Mouse (Mus musculus): ENCODE measurements around the gene Cdkl1. TPM values are rescaled to one million over a fixed set of nuclear protein-coding genes. Genes with fewer than 3 reads are reported as not detected.
A peak's percentile ranks its signal among the peaks of the same experiment; 100 is the strongest.

The Cdkl1 gene
- total RNA-seq, 2 experiments from 2014 or later = 1.7 to 2.2 TPM

DNA sequence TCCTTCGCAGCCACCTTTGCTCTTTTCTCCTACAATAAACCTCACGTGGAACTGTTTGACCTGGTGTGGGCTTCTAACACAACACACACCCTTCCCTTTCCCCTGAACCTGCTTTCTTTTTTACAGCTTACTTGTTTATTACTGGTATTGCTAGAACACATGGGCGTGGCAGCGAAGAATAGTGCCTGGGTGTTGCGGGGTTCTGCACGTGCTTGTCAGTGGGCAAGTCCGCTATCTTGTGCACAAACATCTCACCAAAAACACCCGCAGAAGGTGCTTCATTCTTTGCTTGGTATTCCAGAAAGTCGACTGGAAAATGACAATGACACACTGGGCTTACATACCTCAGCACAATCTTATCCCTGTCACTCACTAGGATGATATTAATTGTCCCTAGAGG lies 5.6 kb downstream of the Cdkl1 start:
- DNase-seq (ENCODE audit: low spot score in 2 of 2) = no peak

DNA sequence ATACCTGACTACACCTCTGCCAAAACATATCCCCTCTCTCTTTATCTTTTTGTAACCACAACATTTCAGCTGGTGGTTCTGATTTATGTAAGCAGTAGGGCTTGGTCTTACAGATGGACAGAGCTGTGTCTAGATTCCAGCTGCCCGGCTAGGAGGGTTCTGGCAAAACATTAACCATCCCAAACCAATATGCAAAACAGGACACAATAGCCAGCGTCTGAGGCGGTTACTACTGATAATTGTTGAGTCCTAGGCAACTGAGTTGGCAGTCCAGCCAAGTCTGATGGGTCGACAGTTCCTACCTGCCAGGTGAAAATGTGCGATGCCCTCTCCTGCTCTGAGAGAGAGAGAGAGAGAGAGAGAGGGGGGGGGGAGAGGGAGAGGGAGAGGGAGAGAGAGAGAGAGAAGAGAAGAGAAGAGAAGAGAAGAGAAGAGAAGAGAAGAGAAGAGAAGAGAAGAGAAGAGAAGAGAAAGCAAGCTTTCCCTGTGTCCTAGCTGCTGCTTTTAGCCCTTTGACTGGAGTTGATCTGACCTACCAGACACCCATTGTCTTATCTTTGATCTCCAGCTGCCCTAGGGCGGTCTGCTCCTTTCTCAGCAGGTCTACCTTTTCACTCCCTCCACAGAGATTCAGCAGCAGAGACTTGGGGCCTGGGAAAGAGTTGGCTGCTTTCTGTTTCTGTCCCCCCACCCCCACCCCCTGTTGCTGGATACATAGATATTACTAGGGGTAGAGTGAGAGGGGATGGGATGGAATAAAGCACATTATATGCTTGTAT lies 7.6 kb downstream of the Cdkl1 start:
- DNase-seq (ENCODE audit: low spot score in 2 of 2) = no peak

DNA sequence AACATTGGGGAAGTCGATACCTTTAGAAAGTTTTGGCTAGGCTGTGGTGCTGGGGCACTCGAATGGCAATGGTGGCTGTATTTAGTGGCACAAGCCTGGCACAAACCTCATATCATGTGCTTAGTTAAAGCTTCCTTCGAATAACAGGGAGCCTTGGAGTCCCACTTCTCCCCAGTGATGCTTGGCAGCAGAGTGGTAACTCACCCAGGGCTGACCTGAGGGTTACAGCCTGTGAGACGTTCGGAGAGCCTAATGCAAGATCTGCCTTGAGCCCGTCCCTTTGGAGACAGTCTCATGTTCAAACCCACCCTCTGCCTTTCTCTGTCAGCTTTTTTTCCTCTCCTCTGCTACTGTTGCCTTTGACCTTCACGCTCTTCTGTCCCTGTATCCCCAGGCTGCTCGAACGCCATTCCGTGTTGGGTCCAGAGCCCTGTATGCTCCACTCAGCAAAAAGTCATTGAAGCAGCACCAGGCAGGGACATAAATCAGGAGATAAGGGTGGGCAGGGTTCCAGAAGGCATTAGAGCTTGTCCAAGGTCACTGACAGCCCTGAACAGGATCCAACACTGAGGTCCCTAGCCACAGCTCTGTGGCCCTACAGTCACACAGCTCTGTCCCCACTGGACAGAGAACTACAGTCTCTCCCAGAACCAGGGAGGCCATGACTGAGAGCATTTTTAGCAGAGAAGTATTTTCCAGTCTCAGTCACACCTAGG lies 9.0 kb downstream of the Cdkl1 start:
- DNase-seq (ENCODE audit: low spot score in 2 of 2) = peak; percentile 49 to 69

DNA sequence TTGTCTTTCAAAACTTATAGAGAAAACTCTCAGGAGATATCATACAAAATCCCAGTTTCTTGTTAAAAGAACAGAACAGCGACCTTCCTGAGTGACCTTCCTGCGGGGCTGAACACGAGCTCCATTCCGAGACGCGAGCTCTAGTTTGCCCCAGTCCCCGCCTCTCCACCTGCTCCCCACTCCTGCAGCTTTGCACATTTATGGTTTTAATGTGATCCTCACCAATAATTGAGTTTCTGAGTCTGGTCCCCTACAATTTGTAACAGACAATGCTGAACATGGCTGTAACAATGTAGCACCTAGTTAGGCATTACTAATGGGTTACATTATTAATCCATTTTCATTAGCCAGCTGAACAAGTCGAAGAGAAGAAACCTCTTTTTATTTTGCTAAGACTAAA lies 9.6 kb downstream of the Cdkl1 start:
- no peak for DNase-seq (ENCODE audit: low spot score in 2 of 2)

DNA sequence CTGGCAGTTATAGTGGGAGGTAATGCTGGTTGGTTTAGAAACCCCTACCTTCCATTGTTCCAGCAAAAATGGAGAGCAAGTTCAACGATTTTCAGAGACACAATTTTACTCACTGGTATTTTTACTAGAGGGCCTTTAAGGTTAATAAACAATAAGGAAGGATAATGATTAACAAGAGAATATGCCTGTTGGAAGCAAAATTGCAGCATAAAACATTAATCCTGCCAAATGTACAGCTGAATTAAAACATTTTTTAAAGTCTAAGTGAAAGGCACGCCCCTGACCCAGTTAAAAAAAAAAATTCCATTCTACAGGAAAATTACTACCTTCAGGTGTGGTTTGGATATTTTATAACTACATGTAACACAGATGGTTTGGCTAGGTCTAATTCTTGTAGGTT lies 13.1 kb downstream of the Cdkl1 start:
- DNase-seq (ENCODE audit: low spot score in 2 of 2) = no peak

DNA sequence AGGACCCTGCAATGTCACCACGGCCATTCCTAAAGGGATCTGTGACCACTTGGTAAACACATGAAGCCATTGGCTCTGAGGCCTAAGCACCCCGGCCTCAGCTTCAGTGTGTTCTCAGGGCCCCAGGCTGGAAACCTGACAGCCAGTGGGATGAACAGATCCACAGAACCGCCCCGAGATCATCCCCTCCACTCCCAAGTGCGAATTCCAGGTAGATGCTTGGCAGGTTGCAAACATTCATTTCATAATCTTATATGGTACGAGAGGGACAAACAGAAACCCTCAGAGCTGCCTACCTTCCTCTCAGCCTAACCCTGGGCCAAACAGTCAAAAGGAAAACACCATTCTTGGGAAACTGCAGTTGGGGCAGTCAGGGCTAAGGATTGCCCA lies 13.7 kb downstream of the Cdkl1 start:
- DNase-seq (ENCODE audit: low spot score in 2 of 2) = no peak

DNA sequence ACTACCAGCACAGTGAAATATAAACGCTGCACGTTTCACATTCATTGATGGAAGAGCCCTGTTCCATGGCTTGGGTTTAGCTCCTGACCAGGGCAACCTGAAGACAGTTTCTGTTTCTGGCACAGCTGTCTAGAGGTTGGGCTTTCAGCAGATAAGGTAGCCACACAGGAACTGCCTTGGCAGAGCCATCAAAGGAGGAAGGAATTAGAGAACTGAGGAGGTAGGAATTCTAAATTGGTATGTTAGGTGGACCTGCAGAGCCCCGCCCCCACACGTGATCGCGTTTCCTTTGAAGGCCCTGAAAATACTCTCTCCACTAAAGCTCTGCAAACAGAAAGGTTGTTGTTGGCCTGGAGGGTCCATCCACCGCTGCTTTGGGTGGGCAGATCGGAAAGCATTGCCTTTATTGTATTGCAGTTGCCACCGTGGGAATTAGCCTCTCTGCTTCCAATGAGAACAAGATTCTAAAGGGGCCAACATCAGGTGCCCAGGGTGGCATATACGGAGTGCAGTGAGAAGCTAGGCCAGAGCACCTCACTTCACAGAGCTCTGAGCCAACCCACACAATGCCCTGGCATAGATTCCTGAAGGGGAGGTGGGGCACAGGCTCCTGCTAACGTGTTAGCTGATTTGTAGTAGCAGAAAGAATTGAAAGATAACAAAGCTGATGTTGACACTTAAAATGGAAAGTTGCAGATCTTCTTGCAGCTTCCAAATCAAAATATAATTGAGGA lies 14.3 kb downstream of the Cdkl1 start:
- no peak for DNase-seq (ENCODE audit: low spot score in 2 of 2)

DNA sequence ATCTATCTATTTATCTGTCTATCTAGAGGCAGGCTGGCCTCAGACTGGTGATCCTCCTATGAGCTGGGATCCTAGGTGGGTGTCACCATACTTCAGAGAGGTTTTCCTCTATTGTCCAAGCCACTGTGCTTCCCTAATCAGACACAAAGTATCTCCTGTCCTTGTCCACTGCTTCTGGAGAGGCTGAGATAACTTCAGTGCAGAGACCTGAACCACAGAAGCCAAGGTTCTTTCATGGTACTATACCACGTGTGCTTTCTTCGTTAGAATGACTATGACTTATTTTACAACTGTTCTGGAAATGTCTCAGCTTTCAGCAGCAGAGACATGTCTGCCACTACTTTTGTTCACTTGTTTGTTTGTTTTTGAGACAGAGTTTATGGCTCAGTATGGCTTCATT lies 22.2 kb downstream of the Cdkl1 start:
- DNase-seq (ENCODE audit: low spot score in 2 of 2) = no peak

DNA sequence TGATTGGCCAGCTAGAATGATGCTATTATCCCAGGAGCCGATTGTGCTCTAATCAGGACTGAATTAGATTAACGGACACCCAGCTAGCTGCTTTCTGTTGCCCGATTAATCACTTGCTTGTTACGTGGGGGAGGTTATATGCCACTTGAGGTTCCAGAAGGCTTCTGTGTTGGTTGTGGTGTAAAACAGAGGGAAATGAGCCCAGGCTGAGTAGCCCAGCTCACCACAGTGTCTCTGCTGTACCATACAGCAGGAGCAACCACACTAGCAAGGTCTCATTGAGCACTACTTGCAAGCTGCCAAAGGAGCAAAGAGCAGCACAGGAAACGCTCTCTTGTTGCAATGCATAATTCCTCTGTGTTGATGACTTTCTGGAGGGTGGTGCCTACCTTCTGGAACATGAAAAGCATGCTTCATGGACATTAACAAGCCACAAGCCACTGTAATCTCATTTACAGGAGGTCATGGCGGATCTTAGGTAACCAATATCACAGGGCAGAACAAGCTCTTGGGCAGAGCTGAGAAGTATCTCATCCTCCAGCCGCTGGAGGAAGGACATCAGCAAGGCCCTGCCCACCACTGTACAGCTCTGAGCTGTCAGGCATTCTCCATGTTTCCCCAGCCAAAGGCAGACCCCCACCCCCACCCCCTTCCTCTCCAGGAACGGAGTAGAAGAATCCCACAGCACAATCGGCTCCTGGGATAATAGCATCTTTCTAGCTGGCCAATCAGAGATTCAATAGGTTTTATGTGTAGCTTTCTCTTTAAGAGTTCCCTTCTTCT lies 23.4 kb downstream of the Cdkl1 start:
- no peak for DNase-seq (ENCODE audit: low spot score in 2 of 2)

DNA sequence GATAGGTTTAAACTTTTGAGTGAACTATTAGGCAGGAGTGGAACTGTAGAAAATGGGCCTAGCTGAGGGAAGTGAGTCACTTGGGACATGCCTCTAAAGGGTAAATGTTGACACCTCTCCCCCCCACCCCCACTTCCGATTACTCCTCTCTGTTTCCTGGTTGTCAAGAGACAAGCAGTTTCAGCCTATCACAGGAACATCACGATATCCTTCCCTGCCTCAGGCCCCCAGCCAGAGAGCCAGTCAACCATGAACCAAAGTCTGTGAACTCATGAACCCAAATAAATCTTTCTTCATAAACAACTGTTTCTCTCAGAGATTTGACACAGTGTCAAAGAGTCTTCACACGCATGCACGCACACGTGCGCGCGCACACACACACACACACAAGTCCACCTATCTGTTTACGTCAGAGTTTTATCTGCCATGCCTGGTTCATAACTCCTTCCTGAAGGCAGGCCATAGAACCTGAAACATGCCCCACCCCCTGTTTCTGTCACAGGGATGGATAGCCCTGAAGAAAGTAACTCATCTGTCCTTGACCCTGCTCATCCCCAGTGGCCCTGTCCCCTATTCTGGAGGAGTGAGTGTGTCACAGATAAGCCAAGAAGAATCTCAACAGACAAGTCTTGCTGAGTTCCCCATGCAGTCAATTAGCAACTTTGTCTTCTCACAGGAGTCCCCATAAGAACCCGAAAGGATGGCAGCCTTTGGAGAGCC lies 24.7 kb downstream of the Cdkl1 start:
- DNase-seq (ENCODE audit: low spot score in 2 of 2) = no peak

DNA sequence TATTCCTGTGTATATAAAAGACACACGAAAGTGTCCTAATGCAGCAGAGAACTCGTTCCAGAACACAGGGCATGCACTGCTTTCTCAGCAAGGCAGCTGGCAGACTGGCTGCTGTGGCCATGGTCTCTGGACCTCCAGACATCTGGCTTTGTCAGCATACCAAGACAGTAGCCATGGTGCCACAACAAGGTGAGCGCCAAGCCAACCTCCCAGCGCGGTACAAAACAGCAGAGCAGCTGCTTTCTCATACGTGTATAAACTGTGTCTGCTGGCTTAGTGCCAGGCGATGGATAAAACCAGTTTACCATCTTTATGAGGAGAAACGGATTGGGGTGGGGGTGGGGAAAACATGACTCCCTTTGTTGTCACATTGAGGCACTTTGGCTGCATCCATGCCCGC lies 25.5 kb downstream of the Cdkl1 start:
- DNase-seq (ENCODE audit: low spot score in 2 of 2) = no peak

DNA sequence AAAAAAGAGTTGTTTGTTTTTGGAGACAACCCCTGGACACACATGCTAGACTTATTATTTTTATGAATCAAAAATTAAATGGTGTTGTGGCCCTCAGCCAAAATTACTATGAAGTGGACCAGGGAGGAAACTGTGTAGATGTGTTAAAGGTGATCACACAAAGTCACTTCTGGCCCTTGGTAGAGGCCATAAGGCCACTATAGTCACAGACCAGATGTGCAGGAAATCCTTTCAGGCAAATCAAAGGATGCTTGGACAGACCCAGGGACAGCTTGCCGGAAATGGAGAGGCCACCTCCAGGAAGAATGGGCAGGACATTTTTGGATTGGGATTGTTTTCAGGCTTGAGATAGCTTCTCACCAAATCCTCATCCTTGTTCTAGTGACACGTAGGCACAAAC lies 29.5 kb downstream of the Cdkl1 start:
- no peak for DNase-seq (ENCODE audit: low spot score in 2 of 2)

DNA sequence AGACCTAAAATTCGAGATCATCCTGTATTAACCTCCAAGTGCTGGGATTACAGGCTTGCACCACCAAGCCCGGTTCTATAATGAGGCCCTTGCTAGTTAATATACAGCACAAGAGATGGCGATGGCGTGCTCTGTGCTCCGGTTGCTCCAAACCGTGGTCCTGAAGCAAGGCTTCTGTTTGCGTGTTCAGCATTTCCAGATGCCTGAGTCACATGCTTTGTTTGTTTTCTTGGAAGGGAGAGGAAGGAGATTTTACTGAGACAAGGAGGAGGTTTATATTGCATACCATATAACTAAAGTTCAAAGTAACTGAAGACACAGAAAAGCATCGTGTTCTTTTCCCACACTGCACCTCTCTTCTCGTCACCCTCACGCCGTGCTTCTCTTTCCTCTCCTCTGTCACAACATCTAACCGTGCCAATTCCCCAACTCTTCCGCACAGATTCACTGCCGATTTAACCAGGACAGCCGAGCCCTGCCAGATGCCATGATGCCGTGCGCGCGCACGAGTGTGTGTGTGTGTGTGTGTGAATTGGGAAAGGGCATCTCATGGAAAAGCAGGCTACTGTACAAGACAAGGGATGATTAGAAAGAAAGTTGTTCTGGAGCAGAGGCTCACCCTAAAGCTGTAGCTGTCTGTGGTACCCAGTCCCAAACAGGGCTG lies 30.2 kb downstream of the Cdkl1 start:
- DNase-seq (ENCODE audit: low spot score in 2 of 2) = no peak

DNA sequence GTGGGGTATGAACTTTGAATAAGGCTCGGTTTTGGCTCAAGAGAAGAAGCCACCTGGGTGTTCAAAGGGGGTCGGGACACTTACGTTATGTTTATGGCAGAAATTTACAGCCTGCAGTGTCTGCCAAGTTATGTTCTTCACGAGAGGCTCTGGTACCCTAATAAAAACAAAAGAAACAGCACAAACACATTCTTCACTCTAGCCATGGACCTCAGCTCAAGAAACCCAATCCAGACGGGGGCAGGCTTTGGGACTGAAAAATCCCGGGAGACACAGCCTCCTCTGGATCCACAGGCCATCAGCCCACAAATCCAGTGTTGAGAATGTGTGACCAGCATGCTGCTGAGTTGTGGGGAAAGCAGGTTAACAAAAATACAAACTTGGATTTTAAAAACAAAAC lies 31.1 kb downstream of the Cdkl1 start:
- no peak for DNase-seq (ENCODE audit: low spot score in 2 of 2)

DNA sequence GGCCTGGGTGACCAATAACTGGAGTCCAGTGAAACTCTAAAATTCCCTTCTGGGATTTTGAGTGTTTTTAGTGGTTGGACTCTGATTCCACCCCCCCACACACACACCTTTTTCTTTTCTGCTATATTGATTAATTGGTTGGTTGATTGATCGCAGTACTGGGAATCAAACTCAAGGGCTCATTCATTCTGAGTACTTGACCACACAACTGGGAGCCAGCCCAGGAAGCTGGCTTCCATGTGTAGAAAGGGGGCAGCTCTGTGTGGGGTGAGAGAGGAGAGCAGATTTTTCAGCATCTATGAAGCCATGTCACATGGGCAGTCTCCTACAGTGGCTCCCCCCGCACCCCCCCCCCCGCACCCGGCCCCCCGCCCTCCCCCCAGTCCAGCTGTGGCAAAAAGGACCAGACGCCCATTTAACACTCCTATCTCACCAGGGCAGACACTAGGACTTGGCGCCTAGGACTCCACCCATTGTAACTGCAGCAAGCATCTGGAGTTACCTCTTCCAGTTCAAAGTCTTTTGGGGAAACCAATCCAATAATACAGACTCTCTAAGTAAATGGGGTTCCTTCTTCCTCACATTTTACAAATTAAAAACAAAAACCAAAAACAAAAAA lies 31.7 kb downstream of the Cdkl1 start:
- no peak for DNase-seq (ENCODE audit: low spot score in 2 of 2)

DNA sequence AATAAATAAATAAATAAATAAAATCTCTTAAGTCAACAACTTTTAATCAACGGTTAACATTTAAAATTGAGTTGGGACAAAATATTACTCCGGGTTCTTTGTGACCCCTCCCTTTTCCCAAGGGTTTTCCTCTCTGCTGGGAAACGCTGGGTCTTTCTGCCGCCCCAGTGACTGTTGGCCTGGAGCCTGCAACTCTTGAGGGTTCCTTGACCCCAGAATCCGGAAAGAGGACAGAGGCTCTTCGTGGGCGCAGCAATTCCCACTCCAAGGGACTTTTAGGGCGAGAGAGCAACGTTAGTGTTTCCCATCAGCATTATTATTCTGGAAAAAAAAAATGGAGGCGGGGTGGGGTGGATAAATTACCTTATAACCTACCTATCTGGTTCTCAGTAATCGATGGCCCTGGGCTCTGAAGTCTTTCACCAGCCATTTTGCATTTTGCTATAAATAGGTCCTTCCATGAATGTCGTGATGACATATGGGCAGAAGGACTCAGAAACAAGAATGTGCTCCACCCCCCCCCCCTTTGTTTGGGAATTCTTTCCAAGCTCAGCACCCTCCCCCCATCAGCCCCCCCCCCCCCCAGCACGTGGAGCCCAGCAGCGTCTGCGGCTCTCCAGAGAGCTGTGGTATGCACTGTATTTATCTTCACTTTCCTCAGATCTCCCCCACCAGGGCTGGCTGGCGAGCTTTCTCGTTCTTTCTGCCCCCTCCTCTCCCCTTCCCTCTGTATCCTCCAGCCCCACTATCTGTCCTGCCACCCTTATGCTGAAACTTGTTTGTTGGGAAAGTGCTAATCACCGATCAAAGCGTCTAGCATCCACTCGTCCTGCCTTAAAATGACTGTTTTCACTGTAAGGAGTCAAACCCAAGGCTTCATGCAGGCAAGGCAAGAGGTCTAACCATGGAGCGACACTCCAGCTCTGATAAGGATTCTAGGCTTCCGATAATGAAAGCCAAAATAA lies 32.6 kb downstream of the Cdkl1 start:
- no peak for DNase-seq (ENCODE audit: low spot score in 2 of 2)

DNA sequence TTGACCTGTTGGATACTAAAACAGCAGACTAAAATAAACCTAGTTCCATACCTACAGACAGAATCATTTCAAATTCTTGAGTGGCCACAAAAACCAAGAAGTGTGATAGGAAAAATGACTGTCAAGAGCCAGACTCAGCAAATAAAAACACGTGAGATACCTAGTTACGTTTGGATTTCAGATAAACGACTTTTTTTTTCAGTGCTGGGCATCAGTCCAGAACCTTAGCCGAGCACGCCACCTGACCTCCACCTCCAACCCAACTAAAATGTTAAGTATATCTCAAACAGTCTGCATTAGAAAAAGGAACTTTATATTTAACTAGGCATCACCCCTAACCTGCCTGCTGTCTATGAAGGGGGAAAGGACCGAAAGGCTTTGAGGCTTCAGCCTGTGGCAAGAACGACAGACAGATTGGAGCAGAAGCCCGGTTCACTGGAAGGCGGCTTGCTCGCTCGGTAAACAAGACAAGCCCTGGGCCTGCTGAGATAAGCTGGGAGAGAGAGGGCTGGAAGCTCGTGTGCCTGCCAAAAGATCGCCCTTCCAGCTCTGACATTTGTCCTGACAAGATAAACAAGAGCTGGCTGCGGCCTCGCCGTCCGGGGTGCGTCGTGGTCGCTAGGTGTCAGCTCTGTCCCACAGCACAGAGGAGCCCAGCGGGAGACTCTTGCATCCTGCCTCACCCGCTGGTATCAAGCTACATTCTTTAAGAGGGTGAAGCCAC lies 33.5 kb downstream of the Cdkl1 start:
- peak; percentile 76 to 79 for DNase-seq (ENCODE audit: low spot score in 2 of 2)

DNA sequence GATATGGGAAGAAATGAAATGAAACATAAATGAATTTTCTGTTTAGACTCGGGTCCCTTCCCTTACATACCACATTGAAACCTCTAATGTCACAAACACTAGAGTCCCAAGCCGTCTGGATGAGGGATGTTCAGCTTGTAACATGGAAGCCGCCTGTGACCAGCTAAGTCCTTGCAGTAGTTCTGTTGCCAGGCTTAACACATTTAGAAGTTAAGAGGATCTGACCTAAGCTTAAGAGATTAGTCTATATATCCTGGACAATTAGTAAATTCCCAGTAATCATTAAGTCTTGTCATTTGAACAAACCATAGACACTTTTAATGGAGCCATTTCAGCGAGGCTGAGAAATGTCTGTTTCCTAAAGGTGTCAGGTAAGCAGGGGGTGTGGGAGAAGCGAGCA lies 35.1 kb downstream of the Cdkl1 start:
- DNase-seq (ENCODE audit: low spot score in 2 of 2) = no peak

Data from adrenal gland, adult 18-20 months (tissue).